Mouse (Mus musculus): ENCODE measurements around the gene Arpc1a. TPM values are rescaled to one million over a fixed set of nuclear protein-coding genes. Genes with fewer than 3 reads are reported as not detected.
"Not testable (repeated sequence)": the region's sequence is repeated elsewhere in the genome, so short reads cannot be mapped to it uniquely, and the experiment has no call there.

Arpc1a gene
- 122 and 130 TPM in 2 replicates for polyA plus RNA-seq (2015; fragmentation: Nextera tagmentation; extraction: Ambion mirVana)

- Histone ChIP-seq H3K4me2 (replicated peaks; ENCODE audit: low read depth) (peak within 1 kb of the TSS; percentile 84), H3K4me3 (ENCODE audit: low read depth, low read length) (peak within 1 kb of the TSS; percentile 84), H3K27ac (ENCODE audit: low read depth, low read length) (peak within 1 kb of the TSS; percentile 78), H3K9ac (ENCODE audit: low read depth, low read length) (peak within 1 kb of the TSS; percentile 85), H3K36me3 (ENCODE audit: control insufficient read depth, insufficient read depth) (0 out of 2 replicates have a peak, but pooled peaks cover 5% of the 10 kb centered on the region), H3K4me1 (replicated peaks; ENCODE audit: control insufficient read depth, insufficient read depth, low read length) (no peaks in the 10 kb centered on the region), H3K27me3 (replicated peaks; ENCODE audit: control insufficient read depth, insufficient read depth, low read length) (no peaks in the 10 kb centered on the region), H3K9me3 (ENCODE audit: control insufficient read depth) (no peaks in the 10 kb centered on the region)
- ATAC-seq: peak; percentile 96
- TF ChIP-seq CTCF (IDR thresholded peaks at IDR 0.05; ENCODE audit: low read depth): no peak; the same call in 1 of the 2 replicates
- WGBS: under 1% methylated on average over 49 of the region's 54 CpGs
These were observed at the start of gene Arpc1a, which contains the start of gene Kpna7 for GRCm38 (mm10) chr5:145083632-145084451. Arpc1a (plus strand) TSS chr5:145083830. Kpna7 (minus strand) TSS chr5:145084030.

- Histone ChIP-seq H3K4me1 (replicated peaks; ENCODE audit: control insufficient read depth, insufficient read depth, low read length) (no peaks in the 10 kb centered on the region), H3K9ac (ENCODE audit: low read depth, low read length) (no peak overlapping the region), H3K4me3 (ENCODE audit: low read depth, low read length) (no peak overlapping the region), H3K4me2 (replicated peaks; ENCODE audit: low read depth) (no peak overlapping the region), H3K36me3 (ENCODE audit: control insufficient read depth, insufficient read depth) (no peaks in the 10 kb centered on the region), H3K27ac (ENCODE audit: low read depth, low read length) (no peak overlapping the region), H3K9me3 (ENCODE audit: control insufficient read depth) (no peaks in the 10 kb centered on the region), H3K27me3 (replicated peaks; ENCODE audit: control insufficient read depth, insufficient read depth, low read length) (no peaks in the 10 kb centered on the region)
- WGBS: 42% methylated on average over 4 of the region's 4 CpGs
- TF ChIP-seq CTCF (IDR thresholded peaks at IDR 0.05; ENCODE audit: low read depth): peak; percentile 59
- ATAC-seq: no peak
These were observed 42.0 kb upstream of the Arpc1a start for GRCm38 (mm10) chr5:145041628-145042027.

GRCm38 (mm10) chr5:145042690-145043089 is 40.9 kb upstream of the Arpc1a start, which contains the start of gene 1700018F24Rik:
1700018F24Rik (plus strand) TSS chr5:145042990.
- H3K9ac ChIP-seq (ENCODE audit: low read depth, low read length); H3K9me3 ChIP-seq (ENCODE audit: control insufficient read depth); H3K36me3 ChIP-seq (ENCODE audit: control insufficient read depth, insufficient read depth); H3K4me3 ChIP-seq (ENCODE audit: low read depth, low read length); H3K27me3 ChIP-seq (replicated peaks; ENCODE audit: control insufficient read depth, insufficient read depth, low read length); H3K27ac ChIP-seq (ENCODE audit: low read depth, low read length); H3K4me1 ChIP-seq (replicated peaks; ENCODE audit: control insufficient read depth, insufficient read depth, low read length); ATAC-seq; H3K4me2 ChIP-seq (replicated peaks; ENCODE audit: low read depth): not testable (repeated sequence)
- 62% methylated on average over 3 of the region's 3 CpGs for WGBS

- WGBS: 43% methylated on average over 3 of the region's 3 CpGs
- H3K27ac ChIP-seq (ENCODE audit: low read depth, low read length); ATAC-seq; H3K36me3 ChIP-seq (ENCODE audit: control insufficient read depth, insufficient read depth); H3K4me1 ChIP-seq (replicated peaks; ENCODE audit: control insufficient read depth, insufficient read depth, low read length); H3K4me3 ChIP-seq (ENCODE audit: low read depth, low read length); H3K9ac ChIP-seq (ENCODE audit: low read depth, low read length); H3K27me3 ChIP-seq (replicated peaks; ENCODE audit: control insufficient read depth, insufficient read depth, low read length); H3K9me3 ChIP-seq (ENCODE audit: control insufficient read depth); H3K4me2 ChIP-seq (replicated peaks; ENCODE audit: low read depth): not testable (repeated sequence)
These were observed 29.4 kb upstream of the Arpc1a start for GRCm38 (mm10) chr5:145054187-145054586.

GRCm38 (mm10) chr5:145057907-145058306 is 25.7 kb upstream of the Arpc1a start:
- 83% methylated on average over 8 of the region's 8 CpGs for WGBS
- H3K9ac ChIP-seq (ENCODE audit: low read depth, low read length): no peak overlapping the region
- no peaks in the 10 kb centered on the region for H3K4me1 ChIP-seq (replicated peaks; ENCODE audit: control insufficient read depth, insufficient read depth, low read length)
- no peak overlapping the region for H3K4me3 ChIP-seq (ENCODE audit: low read depth, low read length)
- H3K4me2 ChIP-seq (replicated peaks; ENCODE audit: low read depth): no peak overlapping the region
- H3K27me3 ChIP-seq (replicated peaks; ENCODE audit: control insufficient read depth, insufficient read depth, low read length): no peaks in the 10 kb centered on the region
- TF ChIP-seq CTCF (IDR thresholded peaks at IDR 0.05; ENCODE audit: low read depth): no peak
- no peak for ATAC-seq
- H3K9me3 ChIP-seq (ENCODE audit: control insufficient read depth): no peaks in the 10 kb centered on the region
- H3K27ac ChIP-seq (ENCODE audit: low read depth, low read length): no peak overlapping the region
- no peaks in the 10 kb centered on the region for H3K36me3 ChIP-seq (ENCODE audit: control insufficient read depth, insufficient read depth)

- Histone ChIP-seq H3K4me1 (replicated peaks; ENCODE audit: control insufficient read depth, insufficient read depth, low read length) (no peaks in the 10 kb centered on the region), H3K36me3 (ENCODE audit: control insufficient read depth, insufficient read depth) (no peaks in the 10 kb centered on the region), H3K4me2 (replicated peaks; ENCODE audit: low read depth) (no peak overlapping the region), H3K27ac (ENCODE audit: low read depth, low read length) (no peak overlapping the region), H3K27me3 (replicated peaks; ENCODE audit: control insufficient read depth, insufficient read depth, low read length) (no peaks in the 10 kb centered on the region), H3K4me3 (ENCODE audit: low read depth, low read length) (no peak overlapping the region), H3K9me3 (ENCODE audit: control insufficient read depth) (no peaks in the 10 kb centered on the region), H3K9ac (ENCODE audit: low read depth, low read length) (no peak overlapping the region)
- WGBS: 91% methylated on average over 7 of the region's 7 CpGs
- 0 out of 2 replicates have a peak, but pooled peaks have one; percentile 16 for TF ChIP-seq CTCF (IDR thresholded peaks at IDR 0.05; ENCODE audit: low read depth)
- no peak for ATAC-seq
These were observed 24.9 kb upstream of the Arpc1a start for GRCm38 (mm10) chr5:145058722-145059121.
